Mouse (Mus musculus) heart, adult 8-10 months (tissue): ENCODE results near the gene Jag2. TPM values are rescaled to one million over a fixed set of nuclear protein-coding genes. Genes with fewer than 3 reads are reported as not detected.
A peak's percentile ranks its signal among the peaks of the same experiment; 100 is the strongest.

Experiments used
- DNase-seq: peaks from one replicate; pipeline ENCODE4 v3.0.0; 2022; ENCODE audit warnings: low spot score
- total RNA-seq, 4 experiments: library from RNA; stranded (reverse); gene quantifications; 2 replicates each; pipeline ENCODE4 v1.2.4; 2022

Jag2 gene
- total RNA-seq, 4 experiments from 2014 or later = 25.1 to 30.4 (median 29.8) TPM

- DNase-seq = no peak
Observed at GRCm38 (mm10) chr12:112941156-112941775, 11.7 kb upstream of the Jag2 start.

DNA sequence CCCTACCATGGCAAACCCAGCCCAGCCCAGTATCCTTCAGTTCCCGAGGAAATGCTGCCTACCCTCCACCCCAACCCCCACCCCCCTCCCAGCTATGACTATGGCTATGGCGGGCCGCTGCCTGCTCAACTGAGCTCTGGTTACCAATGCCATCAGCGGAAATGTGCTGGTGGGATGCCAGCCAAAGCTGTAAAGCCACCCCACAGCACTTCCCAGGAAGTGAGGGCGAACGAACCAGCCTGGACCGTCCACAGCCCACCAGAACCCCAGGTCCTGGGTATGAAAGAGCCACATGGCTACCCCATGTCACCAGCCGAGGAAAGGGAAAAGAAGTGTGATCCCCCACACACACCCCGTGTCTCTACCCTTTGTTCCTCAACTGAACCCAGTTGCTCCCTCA, 11.1 kb upstream of the Jag2 start:
- no peak for DNase-seq

DNA sequence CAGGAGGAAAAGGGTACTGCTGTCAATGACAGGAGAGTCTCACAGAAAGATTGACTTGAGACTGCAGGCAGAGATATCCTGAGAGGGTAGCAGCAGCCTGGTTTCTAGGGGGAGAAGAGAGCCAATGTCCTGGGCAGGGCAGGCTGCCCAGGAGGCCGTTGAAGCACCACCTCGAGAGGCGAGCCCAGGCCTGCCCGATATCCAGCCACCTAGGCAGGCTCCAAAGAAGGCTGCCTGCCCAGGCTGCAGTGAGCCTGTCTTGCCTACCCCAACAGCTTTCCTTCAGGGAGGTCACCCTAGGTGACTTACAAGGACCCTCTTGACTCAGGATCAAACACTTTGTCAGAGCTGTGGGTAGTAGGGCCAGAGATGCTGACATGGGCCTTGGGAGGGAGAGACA, 10.7 kb upstream of the Jag2 start:
- DNase-seq = no peak

- no peak for DNase-seq
Observed at GRCm38 (mm10) chr12:112938873-112939565, 9.4 kb upstream of the Jag2 start.

DNA sequence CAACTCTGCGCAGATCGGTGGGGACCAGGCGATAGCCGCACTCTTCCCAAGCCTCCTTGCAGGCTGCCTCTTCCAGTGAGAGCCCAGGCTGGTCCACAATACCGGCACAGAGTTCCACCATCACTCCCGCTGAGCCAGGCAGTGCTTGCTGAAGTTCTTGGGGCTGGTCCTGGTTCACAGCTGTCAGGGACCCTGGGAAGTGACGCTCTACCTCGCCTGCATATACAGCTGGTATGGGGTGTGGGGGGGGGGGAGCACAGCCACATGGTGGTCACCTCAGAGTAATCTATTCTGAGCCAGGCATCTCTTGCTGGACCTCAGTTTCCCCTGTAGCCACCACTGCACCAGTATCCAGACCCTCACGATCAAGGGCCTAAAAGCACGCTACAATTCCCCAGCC, 8.8 kb upstream of the Jag2 start:
- no peak for DNase-seq

DNA sequence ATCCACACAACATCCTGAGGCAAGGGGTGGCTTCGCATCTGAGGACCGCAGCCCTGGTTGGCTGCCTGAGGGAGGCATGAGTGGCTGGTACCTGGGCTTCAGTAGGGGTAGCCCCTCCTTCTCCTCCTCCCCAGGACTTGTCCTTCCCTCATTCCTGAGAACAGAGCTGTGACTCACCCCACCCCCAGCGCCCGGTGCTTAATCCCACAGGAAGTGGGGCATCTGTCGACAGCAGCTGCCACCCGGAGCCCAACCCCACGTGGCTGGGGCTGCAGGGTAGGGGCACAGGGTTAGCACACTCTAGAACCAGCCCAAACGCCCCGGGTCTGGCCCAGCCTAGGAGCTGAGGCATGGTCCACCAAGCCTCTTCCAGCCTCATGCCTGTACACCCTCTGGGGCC, 8.3 kb upstream of the Jag2 start:
- DNase-seq = no peak

DNA sequence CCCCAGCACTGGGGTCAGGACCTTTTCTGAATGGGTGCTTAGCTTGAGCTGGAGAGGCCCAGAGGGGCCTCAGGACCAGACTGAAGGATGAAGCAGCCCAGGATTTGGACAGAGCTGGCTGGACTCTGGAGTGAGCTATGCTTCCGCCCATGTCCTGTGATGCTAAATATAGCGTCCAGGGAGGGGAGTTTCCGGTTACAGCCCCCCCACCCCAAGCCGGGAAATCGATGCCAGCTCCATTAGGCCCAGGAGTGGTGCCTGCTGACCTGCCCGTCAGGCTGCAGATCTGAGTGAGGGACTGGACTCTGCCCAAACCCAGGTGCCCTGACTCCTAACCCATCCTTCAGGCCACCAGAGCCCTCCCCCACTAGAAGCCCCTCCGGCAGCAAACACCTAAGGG, 3.1 kb upstream of the Jag2 start:
- no peak for DNase-seq

- no peak for DNase-seq
Observed at GRCm38 (mm10) chr12:112928401-112929241, 955 bp downstream of the Jag2 start.

DNA sequence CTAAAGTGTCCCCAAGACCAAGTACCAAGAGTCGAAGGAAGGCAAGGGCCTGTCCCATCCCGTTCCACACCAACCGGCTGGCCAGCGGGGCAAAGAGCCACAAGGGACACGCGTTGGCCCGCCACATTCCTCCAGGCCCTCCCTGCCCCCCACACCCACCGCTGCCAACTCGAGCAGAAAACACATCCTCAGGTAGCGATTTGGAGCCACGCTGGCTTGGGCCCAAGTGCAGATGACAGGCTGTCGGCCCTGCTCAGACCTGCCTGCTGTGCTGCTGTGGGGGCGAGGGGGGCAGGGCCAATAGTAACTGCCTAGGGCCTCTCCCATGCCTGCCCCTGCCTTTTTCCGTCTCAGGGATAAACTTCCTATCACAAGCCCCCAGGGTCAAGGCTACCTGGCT, 2.3 kb downstream of the Jag2 start:
- no peak for DNase-seq

- no peak for DNase-seq
Observed at GRCm38 (mm10) chr12:112925950-112926349, 3.6 kb downstream of the Jag2 start.

DNA sequence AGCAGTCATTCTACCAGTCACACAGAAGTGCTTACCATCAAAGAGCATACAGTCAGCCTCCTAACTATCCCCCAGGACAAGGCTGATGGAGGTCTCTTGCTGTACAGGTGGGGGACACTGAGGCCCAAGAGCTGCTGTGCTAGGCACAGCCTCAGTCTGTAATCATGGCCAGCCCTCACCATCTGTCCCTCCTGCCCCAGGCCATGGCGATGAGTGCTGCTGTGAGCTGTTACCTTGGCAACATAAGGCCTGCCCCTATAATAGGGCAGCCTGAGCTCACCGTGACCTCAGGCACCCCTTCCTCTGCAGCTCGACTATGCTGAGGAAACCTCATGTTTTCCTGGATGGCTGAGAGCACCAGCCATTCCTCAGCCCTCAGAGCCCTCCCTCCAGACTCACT, 7.0 kb downstream of the Jag2 start:
- DNase-seq = no peak

DNA sequence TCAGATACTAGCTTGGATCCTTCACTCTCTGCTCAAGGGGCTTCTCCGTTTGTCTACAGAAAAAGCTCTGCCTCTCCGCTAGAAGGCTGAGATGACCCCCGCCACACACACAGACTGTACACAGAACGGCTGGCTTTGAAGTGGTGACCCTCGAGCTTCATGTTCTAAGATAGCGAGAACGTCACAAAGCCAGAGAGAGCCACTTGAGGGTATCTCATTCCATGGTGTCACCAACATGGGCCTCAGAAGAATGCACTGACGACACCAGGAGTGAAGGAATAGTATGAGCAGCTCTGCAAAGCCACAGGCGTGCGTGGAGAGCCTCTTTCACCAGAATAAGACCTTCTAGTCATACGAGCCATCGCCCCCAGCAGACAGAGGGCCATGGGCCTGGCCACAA, 8.1 kb downstream of the Jag2 start:
- no peak for DNase-seq

GRCm38 (mm10) chr12:112917906-112918305, 11.7 kb downstream of the Jag2 start:
- DNase-seq = peak; percentile 53

DNA sequence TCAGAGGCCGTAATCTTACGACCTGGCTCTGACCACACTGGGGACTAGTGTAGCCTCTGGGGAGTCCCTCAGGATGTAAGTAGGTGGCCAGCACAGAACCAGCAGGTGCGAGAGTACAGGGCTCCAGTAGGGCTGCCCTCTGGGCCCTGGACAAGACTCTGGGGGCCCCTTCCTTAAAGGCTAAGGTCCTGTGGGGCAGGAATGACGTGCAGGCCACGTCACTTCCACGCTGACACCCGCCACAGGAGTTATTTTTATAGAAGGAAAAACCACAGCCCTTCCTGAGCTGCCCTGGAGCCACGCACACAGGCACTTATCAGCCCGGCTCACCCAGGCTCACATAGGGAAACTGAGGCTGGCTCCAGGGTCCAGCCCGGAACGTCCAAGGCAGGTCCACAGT, 12.1 kb downstream of the Jag2 start:
- DNase-seq = peak; percentile 63

DNA sequence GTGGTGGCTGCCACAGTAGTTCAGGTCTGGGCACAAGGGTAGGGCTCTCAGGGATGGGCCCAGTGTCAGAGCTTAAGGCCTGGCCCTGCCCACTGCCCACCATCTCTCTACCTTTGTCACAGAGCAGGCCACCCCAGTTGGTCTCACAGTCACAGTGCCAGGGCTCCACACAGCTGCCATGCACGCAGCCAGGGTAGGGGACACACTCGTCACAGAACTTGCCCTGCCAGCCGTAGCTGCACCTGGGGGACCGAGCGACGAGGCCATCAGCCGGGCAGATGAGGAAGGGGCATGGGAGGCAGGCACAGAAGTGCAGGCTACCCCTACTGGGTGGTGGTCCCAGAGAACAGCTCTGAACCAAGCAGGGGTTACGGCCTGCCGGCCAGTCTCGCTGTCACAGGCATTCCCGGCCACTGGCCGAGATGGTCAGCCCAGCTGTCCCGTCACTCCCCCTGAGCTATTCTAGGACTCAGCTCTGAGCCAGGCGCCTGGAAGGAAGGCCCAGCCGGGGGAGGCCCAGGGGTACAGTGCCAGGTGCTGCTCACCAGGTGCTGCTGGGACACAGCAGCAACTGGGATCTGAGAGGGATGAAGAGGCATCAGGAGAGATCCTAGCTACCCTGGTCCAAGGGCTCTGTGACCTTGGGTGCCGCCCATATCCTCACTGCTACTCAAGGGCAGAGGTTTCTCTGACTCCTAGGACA, 12.7 kb downstream of the Jag2 start:
- DNase-seq = peak; percentile 73

DNA sequence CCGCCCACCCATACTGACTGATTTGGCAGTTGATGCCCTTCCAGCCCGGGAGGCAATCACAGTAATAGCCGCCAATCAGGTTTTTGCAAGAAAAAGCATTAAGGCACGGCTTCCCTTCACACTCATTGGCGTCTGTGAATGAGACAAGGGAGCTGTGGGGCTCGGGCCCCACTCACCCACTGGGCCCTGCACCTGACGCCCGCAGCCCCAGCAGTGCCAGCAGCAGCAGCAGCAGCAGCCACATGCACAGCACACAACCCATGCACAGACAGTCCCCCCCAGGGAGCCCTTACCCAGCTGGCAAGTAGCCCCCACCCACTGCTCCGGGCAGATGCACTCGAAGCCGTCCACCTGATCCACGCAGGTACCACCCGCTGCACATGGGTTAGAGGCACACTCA, 14.0 kb downstream of the Jag2 start:
- no peak for DNase-seq

- peak; percentile 47 for DNase-seq
Observed at GRCm38 (mm10) chr12:112914527-112914926, 15.0 kb downstream of the Jag2 start.

GRCm38 (mm10) chr12:112912951-112913745, 16.4 kb downstream of the Jag2 start:
- DNase-seq = no peak

GRCm38 (mm10) chr12:112911701-112912100, 17.9 kb downstream of the Jag2 start:
- DNase-seq = no peak

GRCm38 (mm10) chr12:112908991-112909390, 20.6 kb downstream of the Jag2 start:
- no peak for DNase-seq

- DNase-seq = no peak
Observed at GRCm38 (mm10) chr12:112905001-112905400, 24.6 kb downstream of the Jag2 start.
